Mouse (Mus musculus) regulatory T cell (primary cell): ENCODE results near the gene Cox8a.

Source experiments
- in situ Hi-C: fragments of 300-600 bp; cut with MboI, MseI; formaldehyde crosslinking; loops from one replicate; pipeline ENCODE4 v1.15.1; 2025; ENCODE audit warnings: high pct_unique_total_duplicates

Gene Cox8a

DNA sequence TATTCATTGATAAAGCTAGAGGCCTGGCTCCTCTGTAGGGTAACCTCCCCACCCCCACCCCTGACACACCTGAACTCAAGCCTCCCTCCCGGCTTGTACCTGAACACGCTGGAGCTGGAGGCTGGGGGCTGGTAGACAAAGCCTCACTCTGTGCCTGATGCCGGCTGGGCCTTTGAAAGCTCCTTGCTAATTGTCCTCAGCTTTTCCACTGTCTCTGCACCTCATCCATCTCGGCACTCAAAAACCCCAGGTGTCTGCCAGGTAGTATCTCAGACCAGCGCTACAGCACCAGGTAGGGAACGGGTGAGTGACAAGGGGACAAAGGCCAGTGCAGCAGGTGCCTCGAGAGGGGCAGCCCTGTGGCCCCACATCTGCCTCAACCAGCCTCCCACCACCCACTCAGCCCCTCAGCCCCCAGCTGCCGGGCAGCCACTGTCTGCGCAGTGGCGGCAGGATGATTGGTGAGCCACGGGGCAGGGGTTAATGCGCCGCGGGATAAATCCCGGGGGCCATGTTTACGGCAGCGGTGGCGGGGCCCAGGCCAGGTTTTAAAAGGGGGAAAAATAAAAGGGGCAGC lies 31.6 kb downstream of the Cox8a start:
- in situ Hi-C loops = no loop called here

DNA sequence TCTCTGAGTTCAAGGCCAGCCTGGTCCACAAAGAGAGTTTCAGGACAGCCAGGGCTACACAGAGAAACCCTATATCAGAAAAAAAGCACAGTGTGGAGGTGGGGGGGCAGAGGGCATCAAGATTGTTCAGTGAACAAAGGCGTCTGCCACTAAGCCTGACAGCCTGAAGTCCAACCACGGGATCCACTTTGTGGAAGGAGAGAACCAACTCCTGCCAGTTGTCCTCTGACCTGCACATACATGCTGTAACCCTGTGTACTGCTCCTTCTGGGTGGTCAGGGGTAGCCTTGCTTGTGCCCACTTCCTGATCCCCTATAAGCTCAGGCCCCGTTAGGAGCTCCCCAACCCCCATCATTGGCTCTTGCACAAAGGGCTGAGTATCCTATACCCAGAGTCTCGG lies 32.4 kb downstream of the Cox8a start:
- in situ Hi-C loops = no loop called here

DNA sequence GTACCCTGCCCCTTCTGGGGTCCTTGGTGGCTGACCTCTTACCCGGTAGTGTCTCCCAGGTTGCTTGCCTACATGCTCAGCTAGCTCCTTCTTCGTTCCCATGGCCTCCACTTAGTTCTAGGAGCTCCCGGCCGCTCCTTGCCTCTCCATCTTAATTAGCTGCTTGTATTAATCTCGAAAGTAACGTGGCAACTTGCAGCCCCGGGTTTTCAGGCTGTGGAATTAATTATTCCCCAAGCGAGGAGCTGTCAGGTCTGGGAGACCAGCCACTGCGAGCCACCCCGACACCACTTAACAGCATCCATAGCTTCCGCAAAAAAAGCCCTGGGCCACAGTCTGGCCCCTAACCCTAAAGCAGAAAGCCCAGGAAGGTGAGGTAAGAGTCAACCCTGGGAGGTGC lies 34.0 kb downstream of the Cox8a start:
- in situ Hi-C loops = no loop called here

DNA sequence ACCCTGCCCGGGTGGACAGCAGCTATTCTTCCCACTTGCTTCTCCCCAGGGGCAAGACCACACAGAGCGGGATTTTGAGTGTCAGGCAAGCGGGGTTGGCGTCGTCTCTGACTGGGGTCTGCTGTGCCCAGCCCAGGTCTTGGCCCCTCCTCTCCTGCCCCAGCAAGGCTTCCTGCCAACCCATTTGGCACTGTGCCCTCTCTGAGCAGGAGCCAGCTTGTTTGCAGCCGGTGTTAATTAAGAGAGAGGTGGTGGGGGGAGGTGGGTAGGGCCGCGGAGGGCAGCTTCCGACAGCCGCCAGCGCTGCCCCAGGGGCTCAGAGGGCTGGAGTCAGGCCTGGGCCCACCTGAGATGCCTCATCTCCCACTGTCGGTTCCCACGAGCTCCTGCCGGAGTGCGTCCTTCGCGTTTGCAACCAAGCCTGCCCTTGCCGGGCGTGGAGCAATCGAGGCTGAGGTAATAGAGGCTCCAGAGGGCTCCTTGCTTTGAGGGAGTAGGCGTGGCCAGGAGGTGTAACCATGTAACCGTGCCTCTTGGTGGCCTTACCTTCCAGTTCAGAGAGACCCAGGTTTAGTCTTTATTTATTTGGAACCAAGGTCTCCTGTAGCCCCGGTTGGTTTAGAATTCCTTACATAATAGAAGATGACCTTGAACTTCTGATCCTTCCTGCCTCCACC lies 35.0 kb downstream of the Cox8a start:
- in situ Hi-C loops = no loop called here

DNA sequence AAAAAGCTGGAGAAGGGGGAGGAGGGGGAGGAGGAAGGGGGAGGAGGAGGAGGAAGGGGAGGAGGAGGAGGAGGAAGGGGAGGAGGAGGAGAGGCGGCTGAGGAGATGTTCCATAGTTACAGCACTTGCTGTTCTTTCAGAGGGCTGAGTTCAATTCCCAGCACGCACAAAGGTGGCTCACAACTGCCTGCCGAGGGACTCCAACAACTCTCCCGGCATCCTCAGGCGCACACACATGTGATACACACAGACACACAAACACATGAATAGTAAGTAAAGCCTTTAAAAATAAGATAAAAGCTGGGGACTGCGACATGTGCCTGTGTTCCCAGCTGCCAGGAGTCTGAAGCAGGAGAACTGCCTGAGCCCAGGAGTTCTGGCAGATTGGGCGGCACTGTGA lies 35.9 kb downstream of the Cox8a start:
- in situ Hi-C loops = no loop called here

DNA sequence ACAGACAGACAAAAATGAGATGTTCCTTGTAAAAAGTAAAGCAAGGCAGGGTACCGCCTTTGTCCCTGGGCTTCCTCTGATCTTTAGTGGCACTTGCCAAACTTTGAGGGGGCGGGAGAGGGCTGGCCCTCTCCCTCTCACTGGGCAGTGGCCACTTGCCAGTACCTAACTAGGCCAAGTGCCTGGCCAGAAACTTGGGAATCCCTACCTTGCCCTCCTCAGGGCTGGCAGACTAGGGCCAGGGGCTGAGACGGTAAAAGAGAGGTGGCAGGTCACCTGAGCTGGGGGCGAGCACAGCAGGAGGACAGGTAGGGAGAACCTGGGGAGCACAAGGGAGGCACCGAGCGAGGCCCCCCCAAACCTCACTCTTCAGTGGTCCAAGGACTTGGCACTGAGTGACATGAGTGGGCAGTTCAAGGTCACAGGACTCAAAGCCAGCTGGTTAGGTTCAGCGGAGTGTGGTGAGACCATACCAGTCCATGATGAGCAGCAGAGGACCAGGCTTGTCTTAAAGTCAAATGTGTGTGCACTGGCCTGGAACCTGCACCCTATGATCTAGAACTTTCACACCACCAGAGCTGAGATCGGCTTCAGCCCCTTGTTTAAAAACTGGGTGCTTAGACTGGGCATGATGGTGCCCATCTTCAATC lies 36.5 kb downstream of the Cox8a start:
- in situ Hi-C loops = no loop called here

DNA sequence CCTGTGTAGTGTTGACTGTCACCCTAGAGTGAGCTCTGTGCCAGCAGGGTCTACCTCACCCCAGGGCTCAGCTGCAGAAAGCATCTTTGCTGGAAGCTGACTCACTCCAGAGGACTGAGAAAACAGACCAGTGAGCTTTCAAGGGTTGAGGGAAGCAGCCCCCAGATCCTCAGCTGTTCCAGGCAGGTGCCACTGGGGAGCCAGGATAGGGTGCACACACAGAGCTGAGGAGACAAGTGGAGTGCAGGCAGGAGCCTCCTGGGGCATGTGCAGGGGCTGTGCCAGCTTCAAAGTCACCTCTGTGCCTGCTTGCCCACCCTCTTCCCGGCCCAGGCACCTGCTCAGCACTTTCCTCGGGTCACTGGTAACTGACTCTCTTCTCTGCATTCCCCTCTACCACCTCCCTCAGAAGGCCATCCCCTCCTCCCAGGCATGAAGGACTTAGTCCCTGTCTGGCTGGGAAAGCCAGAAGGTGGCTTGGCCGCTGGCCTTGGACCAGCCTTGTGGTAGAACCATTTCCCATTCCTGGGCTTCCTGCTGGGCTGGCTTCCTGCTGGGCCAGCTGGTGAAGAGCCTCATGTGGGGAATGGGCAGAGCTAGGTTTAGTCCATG lies 38.5 kb downstream of the Cox8a start:
- in situ Hi-C loops = no loop called here

DNA sequence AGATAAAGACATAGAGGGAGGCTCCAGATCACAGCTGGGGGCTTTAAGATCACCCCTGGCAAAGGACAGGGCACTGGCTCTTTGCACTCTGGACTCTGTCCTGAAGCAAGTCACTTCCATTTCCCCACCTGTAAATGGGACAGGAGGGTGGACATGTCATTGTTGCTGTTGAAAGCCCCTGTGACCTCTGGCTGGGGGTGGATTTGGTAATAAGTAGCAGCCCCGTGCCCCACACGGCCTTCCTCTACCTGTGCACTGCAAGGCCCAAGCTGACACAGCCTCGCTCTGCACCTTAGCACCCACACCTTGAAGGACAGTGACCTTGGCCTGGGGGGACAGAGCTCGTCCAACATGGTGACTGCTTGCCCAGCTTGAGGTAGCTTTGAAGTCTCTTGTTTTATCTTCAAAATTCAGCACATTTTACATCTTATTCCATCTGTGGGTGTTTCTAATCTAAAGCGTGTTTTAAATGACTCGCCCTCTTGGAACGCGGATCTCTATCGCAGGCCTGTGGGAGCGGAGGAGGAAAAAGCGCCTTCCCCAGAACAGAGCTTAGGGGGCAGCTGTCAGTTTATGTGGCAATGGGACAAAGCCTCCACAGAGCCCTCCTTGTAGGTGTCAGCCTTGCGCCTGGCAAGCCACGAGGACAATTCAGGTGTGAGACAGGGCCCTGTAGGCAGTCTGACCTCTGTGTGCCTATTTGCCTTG lies 39.5 kb downstream of the Cox8a start:
- in situ Hi-C loops = no loop called here

DNA sequence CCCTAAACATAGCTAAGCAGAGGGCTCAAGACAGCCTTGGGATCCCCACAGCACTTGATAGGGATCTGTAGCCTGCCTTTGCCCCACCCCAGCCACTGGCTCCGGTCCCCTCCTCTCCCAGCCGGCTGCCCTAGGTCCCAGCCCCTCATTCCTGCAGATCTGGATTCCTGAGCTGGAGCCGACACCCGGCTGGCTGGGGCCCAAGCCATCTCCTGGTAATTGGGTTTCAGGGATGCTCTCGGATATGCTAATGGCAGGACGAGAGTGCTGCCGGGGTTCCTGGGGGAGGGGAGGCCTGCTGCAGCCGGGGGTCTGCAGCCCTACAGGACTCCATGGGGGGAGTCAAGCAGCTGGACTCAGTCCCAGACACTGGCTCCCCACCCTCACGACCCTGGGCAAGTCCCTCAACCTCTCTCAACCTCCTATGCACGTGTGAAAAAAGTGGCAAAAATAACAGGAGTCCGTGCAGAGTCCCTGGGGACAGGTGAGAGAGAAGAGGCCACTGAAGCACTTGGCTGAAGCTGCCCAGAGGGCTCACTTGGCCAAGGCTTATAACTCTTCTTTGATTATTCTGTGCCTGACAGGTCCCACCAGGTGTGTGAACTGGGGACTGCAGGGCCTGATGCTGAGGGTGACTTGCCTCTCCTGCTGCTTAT lies 41.2 kb downstream of the Cox8a start:
- in situ Hi-C loops = no loop called here

DNA sequence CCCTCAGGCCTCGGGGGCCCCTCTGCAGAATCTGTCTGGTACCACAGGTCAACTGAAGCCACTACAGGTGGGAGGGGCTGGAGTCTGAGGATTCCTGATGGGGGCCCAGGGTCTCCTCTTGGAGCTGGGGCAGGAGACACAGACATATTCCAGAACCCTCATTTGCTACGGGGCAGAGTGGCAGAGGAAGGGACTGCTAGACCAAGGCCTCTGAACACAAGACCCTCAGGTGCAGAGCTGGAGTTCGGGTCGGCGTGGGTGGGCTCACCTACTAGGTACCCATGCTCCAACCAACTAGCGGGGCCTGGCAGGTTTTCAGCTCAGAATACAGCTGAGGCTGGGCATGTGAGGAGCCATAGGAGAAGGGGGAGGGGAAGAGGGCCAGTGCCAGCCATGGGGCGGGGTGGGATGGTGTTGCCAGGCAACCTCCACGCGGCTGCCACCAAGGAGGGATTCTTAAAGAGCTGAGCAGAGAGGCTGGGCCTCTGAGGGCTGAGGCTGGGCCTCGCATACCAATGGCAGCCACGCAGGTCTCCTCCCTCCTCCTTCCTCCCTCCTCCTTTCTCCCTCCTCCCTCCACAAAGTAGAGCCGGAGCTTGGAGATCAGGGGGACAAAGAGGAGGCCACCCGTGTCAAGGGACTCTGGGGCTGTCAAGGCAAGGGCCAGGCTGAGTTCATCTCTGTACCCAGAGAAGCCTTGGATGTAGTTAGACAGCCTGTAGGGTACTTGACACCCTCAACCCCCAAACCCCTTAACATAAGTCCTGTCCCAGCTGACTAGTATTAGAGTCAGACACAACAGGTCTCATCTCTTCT lies 45.2 kb downstream of the Cox8a start:
- in situ Hi-C loops = loop anchor here (25.0 kb wide), 1 partner anchor 535 kb away; no protein-coding TSS in a partner anchor

DNA sequence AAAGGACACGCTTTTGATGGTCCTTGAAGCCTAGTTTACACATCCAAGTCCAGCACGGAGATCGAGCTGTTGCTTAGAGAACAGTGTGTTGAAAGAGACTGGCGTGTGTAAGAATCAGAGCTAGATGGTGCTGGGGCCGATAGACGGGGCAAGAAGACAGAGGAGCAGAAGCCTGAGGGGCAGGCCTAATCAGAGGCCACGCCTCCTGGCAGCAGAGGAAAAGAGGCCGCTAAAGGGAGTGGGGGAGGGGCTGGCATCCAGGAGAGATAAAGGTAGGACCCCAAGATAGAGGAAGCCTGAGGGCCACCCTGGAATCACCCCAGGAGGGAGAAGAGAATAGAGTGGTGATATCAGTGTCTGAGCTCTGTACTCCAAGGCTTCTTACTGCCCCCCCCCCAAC lies 46.0 kb downstream of the Cox8a start:
- in situ Hi-C loops = loop anchor here (25.0 kb wide), 1 partner anchor 534 kb away; no protein-coding TSS in a partner anchor

DNA sequence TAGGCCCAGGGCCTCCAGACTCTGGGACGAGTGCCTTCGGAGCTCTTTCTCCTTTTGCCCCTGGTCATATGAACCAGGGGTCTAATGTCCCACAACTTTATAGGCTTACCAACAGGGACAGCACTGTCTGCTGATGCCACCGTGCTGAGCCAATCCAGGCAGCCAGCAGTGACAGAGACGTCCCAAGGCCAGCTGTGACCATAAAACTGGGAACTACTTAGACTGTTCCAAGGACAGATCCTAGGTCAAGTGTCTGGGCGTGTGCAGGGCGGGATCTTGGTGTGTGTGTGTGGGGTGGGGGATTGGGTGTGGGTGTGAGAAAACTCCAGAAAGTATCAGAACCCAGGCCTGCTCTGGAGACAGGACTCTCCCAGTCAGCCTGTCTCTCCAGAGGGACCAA lies 46.5 kb downstream of the Cox8a start:
- in situ Hi-C loops = loop anchor here (25.0 kb wide), 1 partner anchor 534 kb away; no protein-coding TSS in a partner anchor

DNA sequence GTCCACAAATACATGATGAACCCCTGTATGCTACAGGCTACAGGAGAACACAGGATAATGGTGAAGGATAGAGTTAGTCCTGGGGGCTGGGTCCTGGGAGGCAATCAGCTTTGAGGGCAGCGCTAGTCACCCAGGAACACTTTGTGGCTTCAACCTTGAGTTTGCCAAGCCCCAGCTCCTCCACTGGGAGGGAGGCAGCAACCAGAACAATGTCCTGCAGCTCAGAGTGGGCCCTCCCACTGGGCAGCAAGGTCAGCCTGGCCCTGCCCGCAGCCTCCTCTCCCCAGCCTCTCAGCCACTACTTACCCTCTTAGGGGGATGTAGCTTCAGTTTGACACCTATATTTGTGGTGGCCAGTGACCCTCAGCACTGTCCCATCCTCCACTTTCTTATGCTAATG lies 49.0 kb downstream of the Cox8a start:
- in situ Hi-C loops = loop anchor here (25.0 kb wide), 1 partner anchor 531 kb away; no protein-coding TSS in a partner anchor

DNA sequence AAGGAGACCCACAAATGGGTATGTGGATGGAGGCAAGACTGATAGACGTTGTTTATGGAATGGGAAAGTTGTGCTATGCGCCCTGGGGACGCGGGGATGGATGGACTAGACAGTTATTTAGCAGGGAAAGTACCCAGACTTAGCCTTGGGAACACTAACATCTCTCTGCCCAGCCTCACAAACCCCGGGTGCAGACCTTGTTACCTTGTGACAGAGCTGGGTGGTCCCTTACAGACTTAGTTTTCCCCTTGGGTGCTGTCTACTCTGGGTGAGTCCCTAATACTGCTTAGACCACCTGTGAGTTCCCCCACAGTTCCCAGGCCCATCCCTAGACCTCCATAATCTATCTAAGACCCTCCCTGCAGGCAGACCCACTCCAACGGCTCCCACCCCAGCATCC lies 50.6 kb downstream of the Cox8a start:
- in situ Hi-C loops = loop anchor here (25.0 kb wide), 1 partner anchor 529 kb away; no protein-coding TSS in a partner anchor

DNA sequence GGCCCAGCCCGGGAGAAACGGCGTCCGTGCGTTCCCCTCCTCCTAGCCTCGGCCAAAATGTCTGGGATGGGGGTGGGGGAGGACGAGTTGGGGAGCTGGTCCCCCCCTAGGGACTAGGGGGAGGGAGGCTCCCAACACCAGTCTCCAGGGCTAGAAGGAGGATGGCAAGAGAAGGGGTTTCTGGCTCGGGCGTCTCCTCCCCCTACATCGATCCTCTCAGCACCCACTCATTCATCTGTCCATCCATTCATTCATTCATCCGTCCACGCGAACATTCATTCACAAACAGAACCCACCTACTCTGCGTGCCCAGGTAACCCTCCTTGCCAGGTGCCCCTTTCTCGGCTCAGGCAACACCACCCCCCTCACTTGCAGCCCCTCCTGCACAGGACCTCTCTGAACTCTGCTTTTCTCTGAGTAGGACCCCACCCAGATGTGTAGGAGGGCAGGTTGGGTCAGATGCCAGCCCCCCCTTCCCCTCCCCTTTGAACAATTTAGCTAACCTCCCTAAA lies 51.2 kb downstream of the Cox8a start:
- in situ Hi-C loops = loop anchor here (25.0 kb wide), 1 partner anchor 529 kb away; no protein-coding TSS in a partner anchor

DNA sequence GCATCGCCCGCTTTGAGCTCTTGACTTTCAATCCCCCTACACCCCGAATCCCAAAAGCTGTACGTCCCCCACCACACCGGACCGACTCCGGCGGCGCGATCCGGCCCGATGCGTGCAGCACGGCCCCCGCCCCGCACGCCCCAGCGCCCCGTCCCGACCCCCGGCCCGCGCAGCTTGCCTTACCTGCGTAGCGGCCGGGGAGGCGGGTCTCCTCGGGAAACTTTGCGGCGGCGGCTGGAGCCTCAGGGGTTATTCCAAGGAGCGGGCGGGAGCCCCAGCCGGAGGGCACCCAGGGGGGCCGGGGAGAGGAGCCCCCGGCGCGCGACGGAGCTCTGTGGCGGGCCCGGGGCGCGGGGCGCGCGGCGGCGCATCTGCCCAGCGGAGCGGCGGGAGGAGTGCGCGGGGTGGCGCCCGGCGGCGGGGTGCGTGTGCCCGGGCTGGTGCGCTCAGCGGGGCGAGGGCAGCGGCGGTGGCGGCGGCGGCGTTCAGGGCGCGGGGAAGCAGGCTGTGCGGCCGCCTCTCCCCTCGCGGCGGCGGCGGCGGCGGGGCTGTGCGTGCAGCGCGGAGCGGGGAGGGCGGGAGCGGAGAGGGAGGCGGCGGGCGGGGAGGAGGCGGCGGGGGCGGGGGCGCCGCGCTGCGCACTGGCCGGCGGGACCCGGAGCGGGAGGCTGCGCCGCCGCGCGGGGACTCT lies 51.8 kb downstream of the Cox8a start:
- in situ Hi-C loops = loop anchor here (25.0 kb wide), 1 partner anchor 528 kb away; no protein-coding TSS in a partner anchor
